Mouse (Mus musculus): ENCODE measurements around the gene Dffa.

- TF ChIP-seq CTCF (IDR thresholded peaks at IDR 0.05; ENCODE audit: control insufficient read depth, insufficient read depth, low read length) = no peak
- no peak for TF ChIP-seq POLR2A (IDR thresholded peaks at IDR 0.05; ENCODE audit: borderline replicate concordance, control insufficient read depth, low read depth, low read length)
These were observed 59.2 kb downstream of the Dffa start for GRCm38 (mm10) chr4:149163196-149163595.

All from bone marrow, adult 2 months (tissue).